Mouse (Mus musculus) lung, adult 2 months (tissue): ENCODE measurements at regions not wholly inside any gene's neighbourhood (a gene's known extent, or its start where the extent isn't known, plus 50 kb on each side); places are given as distances from the start of the nearest gene placed in this dataset.

Experiments
- CTCF ChIP-seq: fragments of 200-500 bp; IDR thresholded peaks from 2 replicates; pipeline ENCODE4 v1.5.1; 2011; ENCODE audit warnings: mild to moderate bottlenecking, low read length, control low read depth; ENCODE audit not compliant: insufficient read depth
- POLR2A ChIP-seq: fragments of 200-500 bp; IDR thresholded peaks from 2 replicates; pipeline ENCODE4 v1.6.1; 2011; ENCODE audit warnings: low read depth, mild to moderate bottlenecking, control low read depth, low read length, borderline replicate concordance; ENCODE audit errors: extremely low read depth

DNA sequence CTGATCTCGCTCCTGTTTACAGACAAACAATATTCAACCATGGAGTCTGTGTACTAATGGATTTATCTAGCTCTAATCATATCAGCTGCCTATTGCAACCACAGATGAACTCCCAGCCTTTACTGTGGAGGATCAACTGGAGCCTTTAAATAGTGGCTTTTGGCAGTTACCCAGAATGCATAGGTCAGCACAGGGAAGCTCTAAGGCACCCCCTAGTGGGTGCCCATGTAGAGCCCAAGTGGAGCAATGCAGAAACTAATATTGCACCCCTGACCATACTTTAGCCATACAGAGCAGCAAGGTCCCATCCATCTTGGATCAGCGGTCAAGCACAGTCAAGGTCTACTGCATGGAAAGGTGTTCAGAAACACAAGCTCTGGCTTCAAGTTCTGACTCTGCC, 115.8 kb upstream of the Cdh5 start:
- TF ChIP-seq CTCF (no peak), POLR2A (no peak)
